Mouse (Mus musculus): ENCODE measurements around the gene Olfr203. TPM values are rescaled to one million over a fixed set of nuclear protein-coding genes. Genes with fewer than 3 reads are reported as not detected.
"Not testable (repeated sequence)": the region's sequence is repeated elsewhere in the genome, so short reads cannot be mapped to it uniquely, and the experiment has no call there.

The Olfr203 gene
- not detected for polyA plus RNA-seq (2021)

GRCm38 (mm10) chr16:59298581-59298980, at the start of gene Olfr203:
Gene Olfr203 (plus strand): TSS chr16:59298881.
- no peak for TF ChIP-seq CTCF (IDR thresholded peaks at IDR 0.05)
- no peak for DNase-seq (ENCODE audit: low read depth, low spot score)
- H3K27me3 ChIP-seq = no peaks in the 10 kb centered on the region
- no peak for ATAC-seq
- in situ Hi-C loops (cut with MboI; ENCODE audit: low pct_unique_long_range_greater_than_20kb) = no loop called here
- POLR2A ChIA-PET = no interaction called here
- CTCF ChIA-PET = no interaction called here

DNA sequence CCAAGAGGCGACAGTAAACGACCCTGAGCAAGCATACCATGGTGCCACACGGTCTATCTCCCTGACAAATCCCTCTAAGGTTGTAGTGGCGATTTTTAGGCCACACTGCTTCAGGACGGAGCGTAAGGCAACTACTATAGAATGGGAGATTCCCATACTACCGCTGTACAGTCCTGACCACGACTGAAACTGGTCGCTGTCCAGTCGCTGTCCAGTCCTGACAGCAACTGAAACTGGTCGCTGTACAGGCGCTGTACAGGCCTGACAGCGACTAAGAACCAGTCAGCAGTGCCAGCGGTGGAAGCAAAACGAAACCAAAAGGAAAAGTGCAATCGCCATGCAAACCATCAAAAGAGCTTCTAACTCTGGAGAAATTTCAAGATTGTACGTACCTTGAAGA, 49.0 kb upstream of the Olfr203 start:
- ATAC-seq = no peak
- in situ Hi-C loops (cut with MboI; ENCODE audit: low pct_unique_long_range_greater_than_20kb) = no loop called here
- DNase-seq (ENCODE audit: low read depth, low spot score) = no peak

DNA sequence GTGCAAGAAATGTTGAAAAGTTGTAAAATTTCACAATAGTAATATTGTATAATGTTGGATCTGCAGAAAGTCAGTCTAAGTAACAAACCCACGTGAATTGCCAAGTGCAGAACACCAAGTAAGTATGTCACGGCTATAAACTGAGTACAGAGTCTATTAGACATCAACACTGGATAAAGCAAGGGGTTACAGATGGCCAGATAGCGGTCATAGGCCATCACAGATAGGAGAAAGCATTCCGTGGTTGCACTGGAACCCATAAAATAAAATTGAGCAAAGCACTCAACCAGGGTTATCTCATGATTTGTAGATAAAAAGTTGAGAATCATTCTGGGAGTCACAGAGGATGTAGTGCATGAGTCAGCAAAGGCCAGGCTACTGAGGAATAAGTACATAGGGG, 29.6 kb upstream of the Olfr203 start:
- ATAC-seq; DNase-seq (ENCODE audit: low read depth, low spot score); in situ Hi-C loops (cut with MboI; ENCODE audit: low pct_unique_long_range_greater_than_20kb); POLR2A ChIA-PET; H3K27me3 ChIP-seq; CTCF ChIA-PET: not testable (repeated sequence)

More for the DNA sequence above, 49.0 kb upstream of the Olfr203 start:
- ChIA-PET CTCF (no interaction called here), POLR2A (no interaction called here)
- no peak for TF ChIP-seq CTCF (IDR thresholded peaks at IDR 0.05)
- H3K27me3 ChIP-seq = no peaks in the 10 kb centered on the region

DNA sequence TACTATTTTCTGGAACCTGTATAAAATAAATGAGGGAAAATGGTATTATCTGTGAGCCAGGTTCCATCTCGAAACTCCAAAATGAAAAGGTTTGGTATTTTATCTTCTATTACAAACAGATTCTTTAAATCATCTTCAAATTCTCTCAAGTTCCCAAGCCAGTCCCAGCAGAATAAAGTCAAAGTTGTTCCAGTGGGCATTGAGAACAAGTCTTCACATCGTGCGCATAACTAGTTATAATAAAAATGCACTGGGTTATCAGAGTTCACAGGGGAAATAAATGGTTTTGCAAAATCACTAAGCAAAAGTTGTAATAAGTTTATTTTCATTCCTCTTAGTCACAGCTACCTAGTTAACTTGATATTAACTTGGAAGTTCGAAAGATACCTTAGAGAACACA, 26.1 kb upstream of the Olfr203 start, which contains the start of gene Olfr201:
Gene Olfr201 (minus strand): TSS at position 101 of the 400 bp plus-strand sequence.
- H3K27me3 ChIP-seq; DNase-seq (ENCODE audit: low read depth, low spot score); in situ Hi-C loops (cut with MboI; ENCODE audit: low pct_unique_long_range_greater_than_20kb); CTCF ChIA-PET; ATAC-seq; POLR2A ChIA-PET: not testable (repeated sequence)

DNA sequence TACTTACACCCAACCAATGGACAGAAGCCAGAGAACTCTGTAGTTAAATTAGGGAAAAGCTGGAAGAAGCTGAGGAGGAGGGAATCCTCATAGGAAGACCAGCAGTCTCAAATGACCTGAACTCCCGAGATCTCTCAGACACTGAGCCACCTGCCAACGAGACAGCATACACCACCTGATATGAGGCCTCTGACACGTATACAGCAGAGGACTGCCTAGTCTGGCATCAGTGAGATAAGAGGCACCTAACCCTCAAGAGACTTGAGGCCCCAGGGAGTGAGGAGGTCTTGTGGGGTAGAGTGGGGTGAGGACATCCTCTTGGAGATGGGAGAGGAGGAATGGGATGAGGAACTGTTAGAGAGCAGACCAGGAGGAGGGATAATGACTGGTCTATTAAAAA, 18.1 kb upstream of the Olfr203 start:
- no peak for DNase-seq (ENCODE audit: low read depth, low spot score)
- ChIA-PET CTCF (no interaction called here), POLR2A (no interaction called here)
- H3K27me3 ChIP-seq = no peaks in the 10 kb centered on the region
- no peak for TF ChIP-seq CTCF (IDR thresholded peaks at IDR 0.05)
- no peak for ATAC-seq
- in situ Hi-C loops (cut with MboI; ENCODE audit: low pct_unique_long_range_greater_than_20kb) = no loop called here

- DNase-seq (ENCODE audit: low read depth, low spot score) = no peak
- no peaks in the 10 kb centered on the region for H3K27me3 ChIP-seq
- no peak for ATAC-seq
- CTCF ChIA-PET = no interaction called here
- in situ Hi-C loops (cut with MboI; ENCODE audit: low pct_unique_long_range_greater_than_20kb) = no loop called here
- POLR2A ChIA-PET = no interaction called here
- no peak for TF ChIP-seq CTCF (IDR thresholded peaks at IDR 0.05)
Measured at GRCm38 (mm10) chr16:59283476-59283875, 15.2 kb upstream of the Olfr203 start.

- ATAC-seq (no peak), DNase-seq (ENCODE audit: low read depth, low spot score) (no peak)
- CTCF ChIA-PET = no interaction called here
- no peak for TF ChIP-seq CTCF (IDR thresholded peaks at IDR 0.05)
- no peaks in the 10 kb centered on the region for H3K27me3 ChIP-seq
- in situ Hi-C loops (cut with MboI; ENCODE audit: low pct_unique_long_range_greater_than_20kb) = no loop called here
- POLR2A ChIA-PET = no interaction called here
Measured at GRCm38 (mm10) chr16:59286693-59287092, 12.0 kb upstream of the Olfr203 start, which contains the start of gene Olfr202. Gene Olfr202 (minus strand): TSS chr16:59286793.

DNA sequence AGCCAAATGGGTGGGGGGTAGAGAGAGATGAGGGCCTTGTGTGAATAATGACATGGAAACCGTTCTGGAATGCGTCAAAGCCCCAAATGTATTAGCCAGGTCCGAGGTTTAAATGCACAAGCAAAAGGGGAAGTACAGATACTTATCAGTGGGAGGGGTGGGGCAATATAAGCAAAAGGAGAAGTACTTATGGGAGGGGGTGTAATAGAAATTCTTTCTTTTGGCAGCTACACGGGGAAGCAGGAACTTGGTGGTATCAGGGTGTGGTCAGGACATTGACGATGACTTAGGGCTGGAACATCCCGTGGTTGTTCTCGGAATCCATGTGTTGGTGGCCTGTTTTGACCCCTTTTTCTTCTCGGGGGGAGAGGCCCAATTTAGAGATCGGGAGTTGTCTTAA, 11.1 kb upstream of the Olfr203 start:
- H3K27me3 ChIP-seq; CTCF ChIA-PET; in situ Hi-C loops (cut with MboI; ENCODE audit: low pct_unique_long_range_greater_than_20kb); DNase-seq (ENCODE audit: low read depth, low spot score); ATAC-seq; POLR2A ChIA-PET: not testable (repeated sequence)

DNA sequence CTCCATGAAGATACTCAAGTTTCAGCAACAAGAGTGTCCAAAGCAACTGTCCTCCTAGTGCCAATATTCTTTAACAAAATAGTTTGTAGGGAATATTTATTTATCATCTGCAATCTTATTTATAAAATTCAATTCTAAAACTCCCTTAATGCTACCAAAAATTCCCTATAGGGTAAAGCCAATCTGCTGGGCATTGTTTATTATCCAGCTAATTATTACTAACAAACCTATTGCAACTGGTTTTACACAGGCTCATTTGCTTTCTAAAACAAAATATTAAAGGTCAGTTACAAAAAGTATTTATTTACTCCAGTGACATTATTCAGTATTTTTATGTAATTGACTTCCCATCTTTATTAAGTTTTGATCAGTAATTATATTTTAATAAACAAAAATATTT, 19.5 kb downstream of the Olfr203 start, which contains the start of gene Olfr204:
Gene Olfr204 (minus strand): TSS at position 101 of the 400 bp plus-strand sequence.
- no peak for TF ChIP-seq CTCF (IDR thresholded peaks at IDR 0.05)
- in situ Hi-C loops (cut with MboI; ENCODE audit: low pct_unique_long_range_greater_than_20kb) = no loop called here
- no peaks in the 10 kb centered on the region for H3K27me3 ChIP-seq
- no peak for DNase-seq (ENCODE audit: low read depth, low spot score)
- CTCF ChIA-PET = no interaction called here
- POLR2A ChIA-PET = no interaction called here
- no peak for ATAC-seq

DNA sequence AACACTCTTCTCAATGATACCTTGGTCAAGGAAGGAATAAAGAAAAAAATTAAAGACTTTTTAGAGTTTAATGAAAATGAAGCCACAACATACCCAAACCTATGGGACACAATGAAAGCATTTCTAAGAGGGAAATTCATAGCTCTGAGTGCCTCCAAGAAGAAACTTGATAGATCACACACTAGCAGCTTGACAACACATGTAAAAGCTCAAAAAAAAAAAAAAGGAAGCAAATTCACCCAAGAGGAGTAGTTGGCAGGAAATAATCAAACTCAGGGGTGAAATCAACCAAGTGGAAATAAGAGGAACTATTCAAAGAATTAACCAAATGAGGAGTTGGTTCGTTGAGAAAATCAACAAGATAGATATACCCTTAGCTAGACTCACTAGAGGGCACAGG, 24.6 kb downstream of the Olfr203 start:
- ATAC-seq; in situ Hi-C loops (cut with MboI; ENCODE audit: low pct_unique_long_range_greater_than_20kb); H3K27me3 ChIP-seq; DNase-seq (ENCODE audit: low read depth, low spot score); CTCF ChIA-PET; POLR2A ChIA-PET: not testable (repeated sequence)

DNA sequence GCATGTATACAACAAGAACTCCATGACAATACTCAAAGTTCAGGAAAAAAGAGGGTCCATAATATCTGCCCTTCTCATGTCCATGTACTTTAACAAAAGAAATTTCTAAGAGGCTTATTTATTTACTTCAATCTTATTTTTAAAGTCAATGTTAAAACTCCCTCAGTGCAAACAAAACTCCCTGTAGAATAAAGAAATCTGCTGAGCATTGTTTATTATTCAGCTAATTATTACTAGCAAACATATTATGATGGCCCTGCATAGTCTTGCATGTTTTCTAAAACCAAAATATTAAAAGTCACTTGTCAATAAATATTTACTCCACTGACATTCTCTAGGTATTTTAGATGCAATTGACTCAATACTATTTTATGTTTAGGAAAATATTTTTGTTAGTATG, 32.4 kb downstream of the Olfr203 start, which contains the start of gene Olfr205:
Gene Olfr205 (minus strand): TSS at position 101 of the 400 bp plus-strand sequence.
- TF ChIP-seq CTCF (IDR thresholded peaks at IDR 0.05) = no peak
- CTCF ChIA-PET = no interaction called here
- no peak for ATAC-seq
- DNase-seq (ENCODE audit: low read depth, low spot score) = no peak
- POLR2A ChIA-PET = no interaction called here
- no peaks in the 10 kb centered on the region for H3K27me3 ChIP-seq
- in situ Hi-C loops (cut with MboI; ENCODE audit: low pct_unique_long_range_greater_than_20kb) = no loop called here

DNA sequence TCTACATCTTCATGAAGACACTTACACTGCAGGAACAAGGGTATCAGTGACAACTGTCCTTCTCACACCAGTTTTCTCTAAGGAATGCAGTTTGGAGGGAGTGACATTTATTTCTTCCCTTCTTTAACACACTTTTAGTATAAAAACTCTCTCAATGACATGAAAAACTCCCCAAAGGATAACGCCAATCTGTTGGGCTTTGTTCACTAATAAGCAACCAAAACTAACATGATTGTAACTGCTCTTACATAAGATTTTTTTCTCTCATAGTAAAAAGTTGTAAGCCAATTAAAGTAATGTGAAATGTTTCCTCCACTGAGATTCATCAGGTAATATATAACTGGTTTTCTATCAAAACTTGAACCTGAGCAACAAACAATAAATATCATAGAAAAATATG, 50.5 kb downstream of the Olfr203 start, which contains the start of gene Olfr206:
Gene Olfr206 (minus strand): TSS at position 101 of the 400 bp plus-strand sequence.
- DNase-seq (ENCODE audit: low read depth, low spot score) (no peak), ATAC-seq (no peak)
- in situ Hi-C loops (cut with MboI; ENCODE audit: low pct_unique_long_range_greater_than_20kb) = no loop called here
- TF ChIP-seq CTCF (IDR thresholded peaks at IDR 0.05) = no peak
- ChIA-PET CTCF (interaction anchor here (1.4 kb wide), 1 partner anchor 11 kb away, joined by 4 read pairs; no protein-coding TSS in a partner anchor), POLR2A (no interaction called here)
- peaks cover 9% of the 10 kb centered on the region for H3K27me3 ChIP-seq

Other genes with a start within 250 kb of the Olfr203 start
- gene Olfr190, start 220.9 kb upstream of the Olfr203 start, polyA plus RNA-seq (2021) = not detected
- not detected for gene Olfr191, start 209.1 kb upstream of the Olfr203 start, polyA plus RNA-seq (2021)
- gene Olfr193, start 187.0 kb upstream of the Olfr203 start, polyA plus RNA-seq (2021) = not detected
- gene Olfr194, start 177.8 kb upstream of the Olfr203 start, polyA plus RNA-seq (2021) = not detected
- gene Olfr195, start 151.8 kb upstream of the Olfr203 start, polyA plus RNA-seq (2021) = not detected
- not detected for gene Olfr196, start 128.4 kb upstream of the Olfr203 start, polyA plus RNA-seq (2021)
- not detected for gene Olfr198, start 95.3 kb upstream of the Olfr203 start, polyA plus RNA-seq (2021)
- gene Olfr199, start 79.1 kb upstream of the Olfr203 start, polyA plus RNA-seq (2021) = not detected
- not detected for gene Olfr201, start 26.2 kb upstream of the Olfr203 start, polyA plus RNA-seq (2021)
- gene Olfr202, start 12.1 kb upstream of the Olfr203 start, polyA plus RNA-seq (2021) = not detected
- gene Olfr204, start 19.4 kb downstream of the Olfr203 start, polyA plus RNA-seq (2021) = not detected
- gene Olfr205, start 32.3 kb downstream of the Olfr203 start, polyA plus RNA-seq (2021) = not detected
- gene Olfr206, start 50.4 kb downstream of the Olfr203 start, polyA plus RNA-seq (2021) = not detected
- 0.09 TPM for gene Olfr209, start 65.1 kb downstream of the Olfr203 start, polyA plus RNA-seq (2021)
- gene Gabrr3, start 108.5 kb downstream of the Olfr203 start, polyA plus RNA-seq (2021) = not detected
- 24.6 TPM for gene Riox2, start 172.9 kb downstream of the Olfr203 start, polyA plus RNA-seq (2021)

All from Patski (cell line).